Mouse (Mus musculus): ENCODE data around the gene Sumo1.

- TF ChIP-seq CTCF (IDR thresholded peaks at IDR 0.05; ENCODE audit: low read depth), result no peak
- no peak for TF ChIP-seq EP300 (IDR thresholded peaks at IDR 0.05; ENCODE audit: low read depth)
Observed at GRCm38 (mm10) chr1:59687493-59687892, 16.9 kb upstream of the Sumo1 start.
